Mouse (Mus musculus) ES-E14 (cell line): ENCODE measurements around the gene Slc6a6. TPM values are rescaled to one million over a fixed set of nuclear protein-coding genes. Genes with fewer than 3 reads are reported as not detected.
A peak's percentile ranks its signal among the peaks of the same experiment; 100 is the strongest.

Experiments used
- DNase-seq: peaks from one replicate; pipeline ENCODE4 v3.0.0-alpha.2; 2013; ENCODE audit warnings: low read depth, low spot score
- H3K27ac ChIP-seq: 2 replicates; pipeline ENCODE4 v1.5.1; 2012; ENCODE audit warnings: low read depth, mild to moderate bottlenecking, low read length, moderate library complexity, mixed read lengths; ENCODE audit not compliant: poor library complexity, insufficient read depth, severe bottlenecking
- H3K36me3 ChIP-seq: 2 replicates; pipeline ENCODE4 v1.6.1; 2012; ENCODE audit warnings: mild to moderate bottlenecking, low read length, moderate library complexity, mixed read lengths; ENCODE audit not compliant: control insufficient read depth, poor library complexity, insufficient read depth, severe bottlenecking
- H3K4me1 ChIP-seq, 2 experiments: fragments of 150-350 bp in 1 of 2; sonication (generic) in 1 of 2; 2 replicates each; pipeline ENCODE4 v1.6.1; 2012; ENCODE audit warnings: low read length in 2 of 2, mild to moderate bottlenecking in 1 of 2, mixed read lengths in 1 of 2; ENCODE audit not compliant: control insufficient read depth in 2 of 2, insufficient read depth in 2 of 2, poor library complexity in 1 of 2
- H3K4me3 ChIP-seq, 2 experiments: fragments of 150-350 bp in 1 of 2; sonication (generic) in 1 of 2; 2 replicates each; pipeline ENCODE4 v1.5.1; 2012; ENCODE audit warnings: low read length in 2 of 2, low read depth in 1 of 2, mild to moderate bottlenecking in 1 of 2, mixed read lengths in 1 of 2; ENCODE audit not compliant: insufficient read depth in 1 of 2, poor library complexity in 1 of 2, severe bottlenecking in 1 of 2
- H3K9ac ChIP-seq: 2 replicates; pipeline ENCODE4 v1.6.1; 2012; ENCODE audit warnings: low read depth, mild to moderate bottlenecking, low read length, mixed read lengths; ENCODE audit not compliant: poor library complexity, insufficient read depth, severe bottlenecking
- H3K9me3 ChIP-seq: fragments of 150-350 bp; sonication (generic); 2 replicates; pipeline ENCODE4 v1.6.1; 2012; ENCODE audit warnings: low read depth, mild to moderate bottlenecking, low read length; ENCODE audit not compliant: control insufficient read depth, insufficient read depth
- CHD2 ChIP-seq: IDR thresholded peaks from 2 replicates; pipeline ENCODE4 v1.6.1; 2014; ENCODE audit warnings: mild to moderate bottlenecking, low read depth, low read length, inconsistent platforms
- HCFC1 ChIP-seq: IDR thresholded peaks from 2 replicates; pipeline ENCODE4 v1.6.1; 2012; ENCODE audit warnings: low read length, inconsistent platforms, borderline replicate concordance; ENCODE audit not compliant: insufficient read depth
- MAFK ChIP-seq: IDR thresholded peaks from 2 replicates; pipeline ENCODE4 v1.6.1; 2014; ENCODE audit warnings: mild to moderate bottlenecking, low read depth, low read length, inconsistent platforms; ENCODE audit not compliant: insufficient read depth
- ZC3H11A ChIP-seq: IDR thresholded peaks from 2 replicates; pipeline ENCODE4 v1.6.1; 2012; ENCODE audit warnings: low read depth, mild to moderate bottlenecking, inconsistent platforms, low read length, borderline replicate concordance
- ZNF384 ChIP-seq: IDR thresholded peaks from 2 replicates; pipeline ENCODE4 v1.6.1; 2012; ENCODE audit warnings: low read depth, low read length, inconsistent platforms
- in situ Hi-C, 2 experiments: fragments of 600-800 bp; cut with MboI; formaldehyde crosslinking; loops; one replicate each; pipeline ENCODE4 v1.15.1; 2025; ENCODE audit warnings: low sequenced_read_pairs in 2 of 2, inconsistent platforms in 1 of 2; ENCODE audit not compliant: unreplicated experiment in 2 of 2
- total RNA-seq: library from RNA; depleted of rRNA; stranded (reverse); fragments of 300-350 nt; gene quantifications from 2 replicates; pipeline ENCODE4 v1.2.3, GENCODE M21; 2012

The Slc6a6 gene
- total RNA-seq, 1 experiment = 150 TPM

GRCm38 (mm10) chr6:91720588-91721214, 36.8 kb downstream of the Slc6a6 start:
- Histone ChIP-seq H3K9me3 (no peaks in the 10 kb centered on the region), H3K36me3 (peaks cover 36% of the 10 kb centered on the region), H3K4me3 (no peak overlapping the region), H3K4me1 (peaks cover 15 to 32% of the 10 kb centered on the region in 2 experiments), H3K27ac (peak overlapping the region; percentile 43; the same call in 1 of the 2 replicates), H3K9ac (no peak overlapping the region)
- TF ChIP-seq ZNF384 (no peak), CHD2 (no peak), MAFK (no peak), ZC3H11A (no peak), HCFC1 (no peak)
- DNase-seq = no peak
- in situ Hi-C loops = no loop called here

- DNase-seq = no peak
- in situ Hi-C loops = no loop called here
- H3K27ac ChIP-seq = no peak overlapping the region
Observed at GRCm38 (mm10) chr6:91721215-91721701, 37.4 kb downstream of the Slc6a6 start.

GRCm38 (mm10) chr6:91727361-91727760, 43.5 kb downstream of the Slc6a6 start:
- DNase-seq = no peak
- TF ChIP-seq MAFK (no peak), ZC3H11A (no peak), ZNF384 (no peak), CHD2 (no peak), HCFC1 (no peak)
- in situ Hi-C loops = no loop called here
- no peak overlapping the region for H3K27ac ChIP-seq
- H3K4me3 ChIP-seq = no peak overlapping the region
- H3K9me3 ChIP-seq = no peaks in the 10 kb centered on the region
- no peak overlapping the region for H3K9ac ChIP-seq
- H3K36me3 ChIP-seq = peaks cover 57% of the 10 kb centered on the region
- H3K4me1 ChIP-seq = peaks cover 0 to 10% of the 10 kb centered on the region in 2 experiments; a peak in 1 of 4 replicates

More at GRCm38 (mm10) chr6:91721215-91721701, 37.4 kb downstream of the Slc6a6 start:
- Histone ChIP-seq H3K4me1 (peaks cover 15 to 31% of the 10 kb centered on the region in 2 experiments), H3K9ac (no peak overlapping the region), H3K9me3 (no peaks in the 10 kb centered on the region), H3K36me3 (peaks cover 41% of the 10 kb centered on the region), H3K4me3 (no peak overlapping the region)
- TF ChIP-seq ZNF384 (no peak), CHD2 (no peak), ZC3H11A (no peak), MAFK (no peak), HCFC1 (no peak)

GRCm38 (mm10) chr6:91728939-91729619, 45.2 kb downstream of the Slc6a6 start:
- no peak for DNase-seq
- Histone ChIP-seq H3K9ac (no peak overlapping the region), H3K27ac (no peak overlapping the region; the same call in 1 of the 2 replicates), H3K36me3 (peaks cover 50% of the 10 kb centered on the region), H3K4me1 (peaks cover 0 to 10% of the 10 kb centered on the region in 2 experiments; a peak in 1 of 4 replicates), H3K9me3 (no peaks in the 10 kb centered on the region), H3K4me3 (no peak overlapping the region)
- TF ChIP-seq ZNF384 (no peak), HCFC1 (no peak), CHD2 (no peak), MAFK (no peak), ZC3H11A (no peak)
- in situ Hi-C loops = no loop called here
